Mouse (Mus musculus) limb, embryonic 14.5 days (tissue): ENCODE measurements around the gene Msl2. TPM values are rescaled to one million over a fixed set of nuclear protein-coding genes. Genes with fewer than 3 reads are reported as not detected.

Source experiments
- ATAC-seq: fragments of 200-750 bp; cut with Nextera tagmentation; 2 replicates; pipeline ENCODE4 v1.8.0; 2017; ENCODE audit warnings: low read depth, moderate number of reproducible peaks, moderate TSS enrichment; ENCODE audit not compliant: low FRiP score
- DNase-seq: peaks from one replicate; pipeline ENCODE4 v3.0.0-alpha.2; 2015; ENCODE audit warnings: low spot score
- H3K27ac ChIP-seq: fragments of 300-500 bp; sonication (generic); replicated peaks from 2 replicates; pipeline ENCODE4 v1.5.1; 2014; ENCODE audit warnings: low read depth, mild to moderate bottlenecking, low read length, moderate library complexity, mixed read lengths
- H3K27me3 ChIP-seq: fragments of 300-500 bp; sonication (generic); 2 replicates; pipeline ENCODE4 v1.6.1; 2014; ENCODE audit warnings: low read length, mixed read lengths; ENCODE audit not compliant: control insufficient read depth, insufficient read depth
- H3K36me3 ChIP-seq: fragments of 300-500 bp; sonication (generic); 2 replicates; pipeline ENCODE4 v1.6.1; 2014; ENCODE audit warnings: mild to moderate bottlenecking, low read length, moderate library complexity, mixed read lengths; ENCODE audit not compliant: control insufficient read depth, insufficient read depth
- H3K4me1 ChIP-seq: fragments of 300-500 bp; sonication (generic); 2 replicates; pipeline ENCODE4 v1.6.1; 2014; ENCODE audit warnings: antibody characterized with exemption, low read length, mixed read lengths; ENCODE audit not compliant: control insufficient read depth, insufficient read depth
- H3K4me2 ChIP-seq: fragments of 300-500 bp; sonication (generic); replicated peaks from 2 replicates; pipeline ENCODE4 v1.6.1; 2014; ENCODE audit warnings: low read depth, mild to moderate bottlenecking, low read length, moderate library complexity; ENCODE audit not compliant: severe bottlenecking
- H3K4me3 ChIP-seq: fragments of 300-500 bp; sonication (generic); replicated peaks from 2 replicates; pipeline ENCODE4 v1.5.1; 2014; ENCODE audit warnings: low read length
- H3K9ac ChIP-seq: fragments of 300-500 bp; sonication (generic); 2 replicates; pipeline ENCODE4 v1.6.1; 2014; ENCODE audit warnings: mild to moderate bottlenecking, low read depth, low read length, moderate library complexity; ENCODE audit not compliant: severe bottlenecking
- H3K9me3 ChIP-seq: fragments of 300-500 bp; sonication (generic); 2 replicates; pipeline ENCODE4 v1.6.1; 2016; ENCODE audit warnings: low read length; ENCODE audit not compliant: control insufficient read depth
- POLR2A ChIP-seq: fragments of 200-500 bp; IDR thresholded peaks from 2 replicates; pipeline ENCODE4 v1.8.0; 2012; ENCODE audit warnings: inconsistent platforms, mild to moderate bottlenecking, moderate library complexity, borderline replicate concordance; ENCODE audit not compliant: insufficient read depth, insufficient read length; ENCODE audit errors: extremely low read depth
- WGBS: fragments of 180-500 bp; shearing (Covaris S2); extraction: QIAGEN DNeasy Blood & Tissue Kit; methylation state at CpG from one replicate; pipeline ENCODE4 v1.1.7; 2014; 5-methylcytosine and 5-hydroxymethylcytosine counted together
- polyA plus RNA-seq, 2 experiments: library from polyadenylated mRNA; depleted of rRNA in 1 of 2; stranded (reverse) in 1 of 2; unstranded in 1 of 2; fragments of >200 nt; fragmentation: Nextera tagmentation in 1 of 2; extraction: Ambion mirVana in 1 of 2; gene quantifications; 2 replicates each; pipeline versions ENCODE4 v1.2.1 to v1.2.3; 2012 to 2014

Gene Msl2
- polyA plus RNA-seq, 2 experiments: 7.0 to 22.4 TPM

DNA sequence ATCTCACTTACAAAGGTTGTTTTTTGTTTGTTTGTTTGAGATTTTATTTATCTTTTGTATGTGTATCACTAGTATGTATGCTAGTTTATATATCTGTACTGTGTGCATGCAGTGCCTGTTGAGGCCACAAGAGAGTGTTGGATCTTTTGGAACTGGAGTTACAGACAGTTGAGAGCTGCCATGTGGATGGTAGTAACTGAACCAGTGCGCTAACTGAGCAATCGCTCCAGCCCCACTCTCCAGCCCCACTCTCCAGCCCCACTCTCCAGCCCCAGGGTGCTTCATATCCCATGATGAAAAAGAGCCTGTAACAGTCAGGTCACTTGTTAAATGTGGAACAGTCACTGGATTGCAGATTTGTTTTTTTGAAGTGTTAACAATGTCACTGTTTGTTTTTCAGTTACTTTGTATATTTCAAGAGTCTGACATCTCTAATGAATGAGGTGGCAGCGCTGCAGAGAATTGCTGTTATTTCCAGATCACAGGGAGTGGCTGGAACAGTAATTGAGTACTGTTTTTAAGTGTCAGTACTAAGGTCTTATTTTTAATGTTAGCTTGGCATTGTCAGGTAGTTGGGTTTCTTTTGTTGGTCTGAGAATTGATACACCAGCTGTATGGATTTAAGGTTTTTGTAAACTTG is 6.3 kb downstream of the Msl2 start:
- H3K4me2 ChIP-seq: no peak overlapping the region
- H3K4me3 ChIP-seq: no peak overlapping the region
- no peak overlapping the region for H3K27ac ChIP-seq
- DNase-seq (no peak), ATAC-seq (no peak)
- no peak for TF ChIP-seq POLR2A
- no peak overlapping the region for H3K9ac ChIP-seq
- H3K36me3 ChIP-seq: no peaks in the 10 kb centered on the region; the same call in 1 of the 2 replicates
- 70% methylated on average over 3 of the region's 3 CpGs for WGBS
- H3K9me3 ChIP-seq: no peaks in the 10 kb centered on the region
- peaks cover 33% of the 10 kb centered on the region for H3K4me1 ChIP-seq
- H3K27me3 ChIP-seq: no peaks in the 10 kb centered on the region

GRCm38 (mm10) chr9:101083728-101084127 is 9.8 kb downstream of the Msl2 start:
- no peak for ATAC-seq
- H3K4me1 ChIP-seq: peaks cover 17% of the 10 kb centered on the region
- no peak overlapping the region for H3K9ac ChIP-seq
- H3K4me3 ChIP-seq: no peak overlapping the region
- DNase-seq: no peak
- WGBS: 83% methylated on average over 3 of the region's 3 CpGs
- H3K27me3 ChIP-seq: no peaks in the 10 kb centered on the region
- no peak for TF ChIP-seq POLR2A
- H3K4me2 ChIP-seq: no peak overlapping the region
- H3K9me3 ChIP-seq: no peaks in the 10 kb centered on the region
- no peaks in the 10 kb centered on the region; the same call in 1 of the 2 replicates for H3K36me3 ChIP-seq
- H3K27ac ChIP-seq: no peak overlapping the region

- no peak for ATAC-seq
- no peak overlapping the region for H3K27ac ChIP-seq
- H3K9ac ChIP-seq: no peak overlapping the region
- TF ChIP-seq POLR2A: no peak
- peaks cover 13% of the 10 kb centered on the region; the same call in 1 of the 2 replicates for H3K9me3 ChIP-seq
- H3K36me3 ChIP-seq: peaks cover 4% of the 10 kb centered on the region
- no peak overlapping the region for H3K4me2 ChIP-seq
- H3K4me1 ChIP-seq: peaks cover 2% of the 10 kb centered on the region; the same call in 1 of the 2 replicates
- no peaks in the 10 kb centered on the region for H3K27me3 ChIP-seq
- 94% methylated on average over 4 of the region's 4 CpGs for WGBS
- H3K4me3 ChIP-seq: no peak overlapping the region
- no peak for DNase-seq
These were observed 21.5 kb downstream of the Msl2 start for GRCm38 (mm10) chr9:101095425-101095824.

DNA sequence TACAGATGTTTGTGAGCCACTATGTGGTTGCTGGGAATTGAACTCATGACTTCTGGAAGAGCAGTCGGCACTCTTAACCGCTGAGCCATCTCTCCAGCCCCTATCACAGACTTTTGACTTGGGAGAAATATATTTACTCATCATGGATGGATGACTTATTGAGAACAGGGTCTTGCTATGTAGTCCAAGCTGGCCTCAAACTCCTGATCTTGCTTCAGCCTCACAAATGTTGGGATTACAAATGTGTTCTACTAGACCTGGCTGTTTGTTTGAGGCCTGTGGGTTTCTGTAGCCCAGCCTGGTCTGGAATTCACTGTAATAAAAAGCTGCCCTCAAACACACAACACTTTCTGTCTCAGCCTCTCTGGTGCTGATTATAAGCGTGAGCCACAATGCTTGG is 22.6 kb downstream of the Msl2 start:
- Histone ChIP-seq H3K9me3 (peaks cover 13% of the 10 kb centered on the region; the same call in 1 of the 2 replicates), H3K9ac (no peak overlapping the region), H3K36me3 (peaks cover 13% of the 10 kb centered on the region), H3K4me2 (no peak overlapping the region), H3K4me1 (peaks cover 2% of the 10 kb centered on the region; the same call in 1 of the 2 replicates), H3K4me3 (no peak overlapping the region), H3K27ac (no peak overlapping the region), H3K27me3 (no peaks in the 10 kb centered on the region)
- DNase-seq (no peak), ATAC-seq (no peak)
- WGBS: 90% methylated on average over 3 of the region's 3 CpGs
- TF ChIP-seq POLR2A: no peak

GRCm38 (mm10) chr9:101097542-101097941 is 23.6 kb downstream of the Msl2 start:
- 81% methylated on average over 1 of the region's 1 CpGs for WGBS
- Histone ChIP-seq H3K4me2 (no peak overlapping the region), H3K27me3 (no peaks in the 10 kb centered on the region), H3K4me1 (peaks cover 2% of the 10 kb centered on the region; the same call in 1 of the 2 replicates), H3K9ac (no peak overlapping the region), H3K36me3 (peaks cover 21% of the 10 kb centered on the region), H3K27ac (no peak overlapping the region), H3K4me3 (no peak overlapping the region), H3K9me3 (peaks cover 10% of the 10 kb centered on the region; the same call in 1 of the 2 replicates)
- no peak for TF ChIP-seq POLR2A
- ATAC-seq (no peak), DNase-seq (no peak)
